Comparison of ENCODE assay signal across 27 mouse cellular contexts in genomic region chr12:107105017-107105416, GRCm38 (mm10).
DNase-seq lines count a peak whose midpoint lies in the region; ATAC-seq and TF ChIP-seq lines count a peak whose summit lies in the region.
"Had no signal": no experiment of that assay in that cellular context is flagged by ENCODE, and none has a peak within 500 bp of the region (broad histone marks: within the 10 kb centered on the region; RNA-seq: fewer than 3 reads in every experiment).

No protein-coding gene starts in this region.

- ATAC-seq in forebrain, embryonic 12.5 days (ENCODE audit: low FRiP score), result peak; percentile 61; the same call in 1 of the 2 replicates
- no peak for ATAC-seq in hindbrain, embryonic 14.5 days (ENCODE audit: low FRiP score)
- no peak for ATAC-seq in hindbrain, postnatal 0 days
- peak; percentile 28; the same call in 1 of the 2 replicates for ATAC-seq in neural tube, embryonic 13.5 days (ENCODE audit: low read depth)
- ATAC-seq in neural tube, embryonic 15.5 days (ENCODE audit: low FRiP score), result no peak
- ATAC-seq: activated CD4-positive, CD25-positive, alpha-beta regulatory T cell, adult 4 months; intestine, postnatal 0 days had no signal

- no peak overlapping the region for H3K4me3 ChIP-seq in forebrain, embryonic 12.5 days (replicated peaks)
- no peak overlapping the region for H3K4me3 ChIP-seq in forebrain, embryonic 10.5 days
- no peak overlapping the region for H3K4me3 ChIP-seq in hindbrain, embryonic 14.5 days (replicated peaks; ENCODE audit: low read length)
- H3K4me3 ChIP-seq in hindbrain, postnatal 0 days (ENCODE audit: low read length), result no peak overlapping the region
- no peak overlapping the region for H3K4me3 ChIP-seq in neural tube, embryonic 13.5 days
- no peak overlapping the region for H3K4me3 ChIP-seq in neural tube, embryonic 15.5 days (replicated peaks)
- H3K4me3 ChIP-seq: embryonic facial prominence, embryonic 13.5 days; limb, embryonic 13.5 days; lung, embryonic 15.5 days; midbrain, embryonic 12.5 days; neural tube, embryonic 12.5 days had no signal

- 0 out of 2 replicates have a peak, but pooled peaks cover 8% of the 10 kb centered on the region for H3K4me1 ChIP-seq in forebrain, embryonic 12.5 days
- H3K4me1 ChIP-seq in forebrain, embryonic 10.5 days, result 0 out of 2 replicates have a peak, but pooled peaks cover 2% of the 10 kb centered on the region
- H3K4me1 ChIP-seq in hindbrain, embryonic 14.5 days (replicated peaks; ENCODE audit: control insufficient read depth, insufficient read depth, low read length), result peaks cover 21% of the 10 kb centered on the region; the same call in 1 of the 2 replicates
- H3K4me1 ChIP-seq in hindbrain, postnatal 0 days (ENCODE audit: insufficient read depth, low read length), result no peaks in the 10 kb centered on the region
- H3K4me1 ChIP-seq in neural tube, embryonic 13.5 days (replicated peaks), result peaks cover 38% of the 10 kb centered on the region
- peaks cover 24% of the 10 kb centered on the region for H3K4me1 ChIP-seq in neural tube, embryonic 15.5 days
- H3K4me1 ChIP-seq: limb, embryonic 13.5 days; lung, embryonic 15.5 days had no signal

- no peaks in the 10 kb centered on the region for H3K36me3 ChIP-seq in forebrain, embryonic 12.5 days (replicated peaks)
- H3K36me3 ChIP-seq in forebrain, embryonic 10.5 days (replicated peaks), result no peaks in the 10 kb centered on the region
- no peaks in the 10 kb centered on the region for H3K36me3 ChIP-seq in hindbrain, embryonic 14.5 days (replicated peaks; ENCODE audit: control insufficient read depth, insufficient read depth)
- H3K36me3 ChIP-seq in hindbrain, postnatal 0 days (ENCODE audit: insufficient read depth, low read length), result no peaks in the 10 kb centered on the region
- H3K36me3 ChIP-seq in neural tube, embryonic 13.5 days, result no peaks in the 10 kb centered on the region
- H3K36me3 ChIP-seq in neural tube, embryonic 15.5 days, result no peaks in the 10 kb centered on the region
- H3K36me3 ChIP-seq: embryonic facial prominence, embryonic 13.5 days; limb, embryonic 13.5 days; lung, embryonic 15.5 days; midbrain, embryonic 12.5 days; neural tube, embryonic 12.5 days had no signal

- H3K27me3 ChIP-seq in forebrain, embryonic 12.5 days, result no peaks in the 10 kb centered on the region
- H3K27me3 ChIP-seq in forebrain, embryonic 10.5 days (ENCODE audit: poor library complexity, severe bottlenecking), result no peaks in the 10 kb centered on the region
- no peaks in the 10 kb centered on the region for H3K27me3 ChIP-seq in hindbrain, embryonic 14.5 days (ENCODE audit: control insufficient read depth, insufficient read depth, low read length)
- H3K27me3 ChIP-seq in hindbrain, postnatal 0 days (ENCODE audit: insufficient read depth, low read length), result no peaks in the 10 kb centered on the region; the same call in 1 of the 2 replicates
- H3K27me3 ChIP-seq in neural tube, embryonic 13.5 days, result no peaks in the 10 kb centered on the region
- H3K27me3 ChIP-seq in neural tube, embryonic 15.5 days (replicated peaks), result no peaks in the 10 kb centered on the region
- H3K27me3 ChIP-seq: CH12.LX; embryonic facial prominence, embryonic 13.5 days; lung, embryonic 15.5 days; midbrain, embryonic 12.5 days; neural tube, embryonic 12.5 days had no signal

- WGBS in forebrain, embryonic 12.5 days, result 75% methylated on average over 11 of the region's 11 CpGs
- WGBS in forebrain, embryonic 10.5 days, result 77% methylated on average over 11 of the region's 11 CpGs
- WGBS in hindbrain, embryonic 14.5 days, result 52% methylated on average over 11 of the region's 11 CpGs
- WGBS in hindbrain, postnatal 0 days, result 66% methylated on average over 11 of the region's 11 CpGs
- WGBS in neural tube, embryonic 13.5 days, result 55% methylated on average over 11 of the region's 11 CpGs
- WGBS in neural tube, embryonic 15.5 days, result 41% methylated on average over 11 of the region's 11 CpGs

- H3K9me3 ChIP-seq in forebrain, embryonic 12.5 days, result no peaks in the 10 kb centered on the region
- H3K9me3 ChIP-seq in forebrain, embryonic 10.5 days, result no peaks in the 10 kb centered on the region
- H3K9me3 ChIP-seq in hindbrain, embryonic 14.5 days (ENCODE audit: control insufficient read depth, low read length), result no peaks in the 10 kb centered on the region
- no peaks in the 10 kb centered on the region for H3K9me3 ChIP-seq in hindbrain, postnatal 0 days (ENCODE audit: low read length)
- H3K9me3 ChIP-seq in neural tube, embryonic 13.5 days, result no peaks in the 10 kb centered on the region
- no peaks in the 10 kb centered on the region for H3K9me3 ChIP-seq in neural tube, embryonic 15.5 days (replicated peaks)
- H3K9me3 ChIP-seq: embryonic facial prominence, embryonic 13.5 days; limb, embryonic 13.5 days; lung, embryonic 15.5 days; midbrain, embryonic 12.5 days; neural tube, embryonic 12.5 days had no signal

- no peak for DNase-seq in forebrain, embryonic 10.5 days (ENCODE audit: extremely low spot score, low spot score)
- DNase-seq in hindbrain, embryonic 14.5 days (ENCODE audit: low spot score), result no peak
- DNase-seq in hindbrain, postnatal 0 days (ENCODE audit: low spot score), result no peak
- no peak for DNase-seq in left cerebral cortex, adult 8-10 months (ENCODE audit: low spot score in 2 of 2)
- DNase-seq in thymus, postnatal 14 days, result no peak
- DNase-seq: adrenal gland, adult 2 months; adrenal gland, postnatal 36 days; cerebellum, adult 18-20 months; cerebellum, postnatal 10 days; gastrocnemius, postnatal 10 days; kidney, adult 9 months; kidney, postnatal 10 days; layer of hippocampus, adult 9-11 months; retina, postnatal 1 day; right cerebral cortex, postnatal 14 days had no signal

- H3K9ac ChIP-seq in forebrain, embryonic 12.5 days, result no peak overlapping the region
- H3K9ac ChIP-seq in hindbrain, embryonic 14.5 days, result no peak overlapping the region
- no peak overlapping the region for H3K9ac ChIP-seq in hindbrain, postnatal 0 days (replicated peaks; ENCODE audit: low read length)
- H3K9ac ChIP-seq in neural tube, embryonic 13.5 days, result no peak overlapping the region
- H3K9ac ChIP-seq in neural tube, embryonic 15.5 days (replicated peaks), result no peak overlapping the region
- H3K9ac ChIP-seq: embryonic facial prominence, embryonic 13.5 days; limb, embryonic 13.5 days; lung, embryonic 15.5 days; midbrain, embryonic 12.5 days; neural tube, embryonic 12.5 days had no signal

- no peak overlapping the region for H3K4me2 ChIP-seq in forebrain, embryonic 12.5 days
- H3K4me2 ChIP-seq in hindbrain, embryonic 14.5 days (replicated peaks), result no peak overlapping the region
- H3K4me2 ChIP-seq in hindbrain, postnatal 0 days (ENCODE audit: low read depth, low read length), result no peak overlapping the region
- H3K4me2 ChIP-seq in neural tube, embryonic 13.5 days, result no peak overlapping the region
- H3K4me2 ChIP-seq in neural tube, embryonic 15.5 days, result no peak overlapping the region
- H3K4me2 ChIP-seq: embryonic facial prominence, embryonic 13.5 days; limb, embryonic 13.5 days; liver, embryonic 11.5 days; lung, embryonic 15.5 days; midbrain, embryonic 12.5 days; neural tube, embryonic 12.5 days had no signal

- peak overlapping the region; percentile 66 for H3K27ac ChIP-seq in forebrain, embryonic 12.5 days
- H3K27ac ChIP-seq in forebrain, embryonic 10.5 days, result no peak overlapping the region
- 0 out of 2 replicates have a peak overlapping the region, but pooled peaks have one; percentile 55 for H3K27ac ChIP-seq in hindbrain, embryonic 14.5 days
- H3K27ac ChIP-seq in hindbrain, postnatal 0 days, result no peak overlapping the region
- H3K27ac ChIP-seq in neural tube, embryonic 13.5 days (replicated peaks), result peak overlapping the region; percentile 80
- H3K27ac ChIP-seq in neural tube, embryonic 15.5 days (replicated peaks), result no peak overlapping the region; the same call in 1 of the 2 replicates
- H3K27ac ChIP-seq: embryonic facial prominence, embryonic 13.5 days; limb, embryonic 13.5 days; lung, embryonic 15.5 days; midbrain, embryonic 12.5 days; neural tube, embryonic 12.5 days had no signal

- no peak for TF ChIP-seq CTCF in hindbrain, postnatal 0 days (IDR thresholded peaks at IDR 0.05; ENCODE audit: low read depth)

Comparison
In these comparisons a context has a peak if more than half of its experiments do, and no peak if none do; other contexts are left out.
1. ATAC-seq: peak in forebrain, embryonic 12.5 days (single experiment) and neural tube, embryonic 13.5 days (single experiment); none in hindbrain, embryonic 14.5 days (single experiment), hindbrain, postnatal 0 days (single experiment) and neural tube, embryonic 15.5 days (single experiment).
2. H3K27ac ChIP-seq: peak in forebrain, embryonic 12.5 days (single experiment), hindbrain, embryonic 14.5 days (single experiment) and neural tube, embryonic 13.5 days (single experiment); none in forebrain, embryonic 10.5 days (single experiment), hindbrain, postnatal 0 days (single experiment) and neural tube, embryonic 15.5 days (single experiment).